Mouse (Mus musculus) midbrain, embryonic 10.5 days (tissue): ENCODE data around the gene Ccsap. TPM values are rescaled to one million over a fixed set of nuclear protein-coding genes. Genes with fewer than 3 reads are reported as not detected.

Source experiments
- DNase-seq: peaks from one replicate; pipeline ENCODE4 v3.0.0-alpha.2; 2017; ENCODE audit warnings: low spot score
- H3K27ac ChIP-seq: fragments of 300-500 bp; sonication (generic); replicated peaks from 2 replicates; pipeline ENCODE4 v1.5.1; 2016; ENCODE audit warnings: mild to moderate bottlenecking
- H3K27me3 ChIP-seq: fragments of 300-500 bp; sonication (generic); 2 replicates; pipeline ENCODE4 v1.6.1; 2016; ENCODE audit warnings: low read depth, mild to moderate bottlenecking; ENCODE audit not compliant: poor library complexity, severe bottlenecking
- H3K36me3 ChIP-seq: fragments of 300-500 bp; sonication (generic); 2 replicates; pipeline ENCODE4 v1.6.1; 2016; ENCODE audit warnings: mild to moderate bottlenecking, moderate library complexity
- H3K4me1 ChIP-seq: fragments of 300-500 bp; sonication (generic); 2 replicates; pipeline ENCODE4 v1.6.1; 2016
- H3K4me3 ChIP-seq: fragments of 300-500 bp; sonication (generic); 2 replicates; pipeline ENCODE4 v1.5.1; 2016; ENCODE audit warnings: mild to moderate bottlenecking, moderate library complexity
- H3K9me3 ChIP-seq: fragments of 300-500 bp; sonication (generic); replicated peaks from 2 replicates; pipeline ENCODE4 v1.6.1; 2016; ENCODE audit warnings: mild to moderate bottlenecking
- WGBS: fragments of 180-500 bp; shearing (Covaris S2); methylation state at CpG from one replicate; pipeline ENCODE4 v1.1.7; 2016; 5-methylcytosine and 5-hydroxymethylcytosine counted together
- polyA plus RNA-seq: library from polyadenylated mRNA; unstranded; fragments of >200 nt; fragmentation: Nextera tagmentation; extraction: Ambion mirVana; gene quantifications from 2 replicates; pipeline ENCODE4 v1.2.1, GENCODE M21; 2016

Ccsap gene
- polyA plus RNA-seq, 1 experiment from 2014 or later, result 7.8 TPM

DNA sequence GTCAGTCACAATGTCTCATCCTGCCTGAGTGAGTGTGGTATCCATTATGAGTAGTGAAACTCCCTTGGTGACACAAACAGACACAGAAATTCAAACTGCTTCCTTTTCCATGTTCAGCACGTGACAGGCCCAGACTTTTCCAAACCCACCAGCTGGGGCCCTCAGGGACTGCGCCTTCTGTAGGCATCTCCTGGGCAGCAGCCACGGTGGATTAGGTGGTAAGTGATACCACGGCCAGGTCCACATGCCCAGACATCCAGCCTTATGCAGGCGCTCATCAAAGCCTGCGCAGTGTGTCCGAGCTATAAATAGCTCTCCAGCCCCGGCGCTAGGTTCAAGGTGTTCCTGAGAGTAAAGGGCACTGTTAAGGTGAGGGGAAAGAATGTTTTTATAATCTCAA is 12.0 kb upstream of the Ccsap start:
- Histone ChIP-seq H3K36me3 (no peaks in the 10 kb centered on the region), H3K4me3 (no peak overlapping the region), H3K4me1 (0 out of 2 replicates have a peak, but pooled peaks cover 2% of the 10 kb centered on the region), H3K9me3 (no peaks in the 10 kb centered on the region), H3K27me3 (no peaks in the 10 kb centered on the region), H3K27ac (no peak overlapping the region)
- WGBS, result 87% methylated on average over 9 of the region's 9 CpGs
- DNase-seq, result no peak

DNA sequence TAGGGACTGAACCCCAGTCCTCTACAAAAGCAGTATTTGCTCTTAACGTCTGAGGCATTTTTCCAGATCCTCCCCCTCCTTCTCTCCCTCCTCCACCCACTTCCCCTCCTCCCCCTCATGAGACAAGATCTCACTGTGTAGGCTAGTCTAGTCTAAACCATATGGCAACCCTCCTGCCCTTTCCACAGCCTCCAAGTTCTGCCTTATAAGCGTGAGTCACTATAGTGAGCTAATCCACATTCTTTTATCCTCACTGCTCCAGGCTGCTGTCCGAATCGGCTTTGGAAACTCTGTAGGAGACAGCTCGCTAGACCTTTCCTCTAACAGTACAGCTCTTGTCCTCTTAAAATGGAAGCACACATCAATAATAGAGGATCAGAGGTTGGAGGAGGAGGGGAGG is 7.0 kb upstream of the Ccsap start:
- Histone ChIP-seq H3K27me3 (peaks cover 32% of the 10 kb centered on the region), H3K4me3 (no peak overlapping the region)

DNA sequence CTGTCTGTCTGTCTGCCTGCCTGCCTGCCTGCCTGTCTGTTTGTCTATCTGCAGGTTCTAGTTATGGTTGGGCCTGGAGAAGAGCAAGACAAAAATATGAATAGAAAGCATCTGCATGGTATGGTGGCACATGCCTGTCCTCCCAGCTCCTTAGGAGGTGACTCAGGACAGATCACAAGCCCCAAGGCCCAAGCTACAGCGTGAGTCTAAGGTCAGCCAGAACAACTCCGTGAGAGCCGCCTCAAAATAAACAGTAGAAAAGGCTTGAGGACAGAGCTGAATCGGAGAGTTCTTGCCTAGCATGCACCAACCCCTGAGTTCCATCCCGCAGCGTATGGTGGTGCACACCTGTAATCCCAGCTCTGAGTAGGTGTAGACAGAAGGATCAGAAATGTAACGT is 5.8 kb upstream of the Ccsap start:
- Histone ChIP-seq H3K4me3 (no peak overlapping the region), H3K27me3 (peaks cover 43% of the 10 kb centered on the region), H3K9me3 (no peaks in the 10 kb centered on the region), H3K4me1 (peaks cover 12% of the 10 kb centered on the region; the same call in 1 of the 2 replicates), H3K36me3 (no peaks in the 10 kb centered on the region), H3K27ac (no peak overlapping the region)
- no peak for DNase-seq
- 85% methylated on average over 7 of the region's 7 CpGs for WGBS

More for the DNA sequence above, 7.0 kb upstream of the Ccsap start:
- 33% methylated on average over 5 of the region's 5 CpGs for WGBS
- H3K9me3 ChIP-seq, result no peaks in the 10 kb centered on the region
- H3K4me1 ChIP-seq, result peaks cover 12% of the 10 kb centered on the region; the same call in 1 of the 2 replicates
- DNase-seq, result no peak
- no peak overlapping the region for H3K27ac ChIP-seq
- H3K36me3 ChIP-seq, result no peaks in the 10 kb centered on the region

DNA sequence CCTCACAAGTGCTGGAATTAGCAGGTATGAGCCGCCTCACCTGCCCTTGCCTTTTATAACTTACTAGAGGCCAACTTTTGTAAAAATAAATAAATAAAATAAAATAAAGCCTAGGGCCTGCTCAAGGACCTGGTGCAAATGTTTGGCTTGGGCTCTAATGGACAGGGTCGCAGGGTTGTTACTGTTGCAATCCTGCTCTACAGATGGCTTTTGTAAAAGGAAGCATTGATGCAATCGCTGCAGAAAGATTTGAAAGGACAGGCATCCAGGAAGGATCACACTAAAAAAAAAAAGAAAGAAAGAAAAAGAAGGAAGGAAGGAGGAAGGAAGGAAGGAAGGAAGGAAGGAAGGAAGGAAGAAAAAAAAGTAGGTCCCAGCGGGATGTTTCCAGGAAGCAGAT is 377 bp upstream of the Ccsap start:
- 74% methylated on average over 4 of the region's 4 CpGs for WGBS
- H3K27me3 ChIP-seq, result peaks cover 51% of the 10 kb centered on the region
- H3K36me3 ChIP-seq, result no peaks in the 10 kb centered on the region
- peak overlapping the region; percentile 97 for H3K4me3 ChIP-seq
- DNase-seq, result no peak
- no peak overlapping the region for H3K27ac ChIP-seq
- H3K4me1 ChIP-seq, result peaks cover 27% of the 10 kb centered on the region
- H3K9me3 ChIP-seq, result no peaks in the 10 kb centered on the region

GRCm38 (mm10) chr8:123858941-123859647 is 915 bp downstream of the Ccsap start:
- under 1% methylated on average over 79 of the region's 79 CpGs for WGBS
- Histone ChIP-seq H3K9me3 (peaks cover 6% of the 10 kb centered on the region; the same call in 1 of the 2 replicates), H3K4me3 (peak overlapping the region; percentile 97), H3K27me3 (peaks cover 42% of the 10 kb centered on the region), H3K27ac (peak overlapping the region; percentile 87), H3K36me3 (0 out of 2 replicates have a peak, but pooled peaks cover 8% of the 10 kb centered on the region), H3K4me1 (peaks cover 25% of the 10 kb centered on the region)
- DNase-seq, result peak; percentile 92

GRCm38 (mm10) chr8:123858574-123858940 is 1.5 kb downstream of the Ccsap start:
- under 1% methylated on average over 17 of the region's 17 CpGs for WGBS
- peaks cover 22% of the 10 kb centered on the region for H3K4me1 ChIP-seq
- H3K27ac ChIP-seq, result peak overlapping the region; percentile 87
- 0 out of 2 replicates have a peak, but pooled peaks cover 8% of the 10 kb centered on the region for H3K36me3 ChIP-seq
- peaks cover 36% of the 10 kb centered on the region for H3K27me3 ChIP-seq
- peak; percentile 59 for DNase-seq
- H3K9me3 ChIP-seq, result peaks cover 6% of the 10 kb centered on the region; the same call in 1 of the 2 replicates
- H3K4me3 ChIP-seq, result peak overlapping the region; percentile 97

GRCm38 (mm10) chr8:123857361-123857760 is 2.6 kb downstream of the Ccsap start:
- Histone ChIP-seq H3K36me3 (0 out of 2 replicates have a peak, but pooled peaks cover 8% of the 10 kb centered on the region), H3K9me3 (peaks cover 6% of the 10 kb centered on the region; the same call in 1 of the 2 replicates), H3K27me3 (peaks cover 26% of the 10 kb centered on the region), H3K4me1 (peaks cover 22% of the 10 kb centered on the region), H3K4me3 (peak overlapping the region; percentile 97; the same call in 1 of the 2 replicates), H3K27ac (no peak overlapping the region)
- 72% methylated on average over 3 of the region's 3 CpGs for WGBS
- no peak for DNase-seq

- Histone ChIP-seq H3K4me1 (peaks cover 19% of the 10 kb centered on the region), H3K4me3 (no peak overlapping the region), H3K9me3 (peaks cover 6% of the 10 kb centered on the region; the same call in 1 of the 2 replicates), H3K36me3 (0 out of 2 replicates have a peak, but pooled peaks cover 8% of the 10 kb centered on the region), H3K27ac (no peak overlapping the region), H3K27me3 (peaks cover 2% of the 10 kb centered on the region)
- DNase-seq, result no peak
- WGBS, result 89% methylated on average over 9 of the region's 9 CpGs
These were observed 5.1 kb downstream of the Ccsap start for GRCm38 (mm10) chr8:123854733-123855475.

DNA sequence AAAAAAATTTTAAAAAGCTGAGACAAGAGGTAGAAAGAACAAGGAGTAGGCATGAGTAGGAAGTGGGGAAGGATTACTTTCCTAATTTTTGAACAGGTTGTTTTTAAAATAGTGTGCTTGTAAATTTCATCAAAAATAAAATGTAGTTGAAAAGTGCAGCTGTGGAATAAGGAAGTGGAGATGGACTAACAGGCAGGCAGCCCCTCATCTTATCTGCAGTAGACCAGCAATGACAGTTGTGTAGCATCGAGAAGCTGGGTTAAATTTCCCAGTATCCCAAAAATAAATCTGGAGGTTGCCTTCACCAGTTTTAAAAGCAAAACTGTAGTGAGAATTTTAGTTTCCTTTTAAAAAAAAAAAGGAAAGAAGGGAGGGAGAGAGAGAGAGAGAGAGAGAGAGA is 5.8 kb downstream of the Ccsap start:
- 0 out of 2 replicates have a peak, but pooled peaks cover 8% of the 10 kb centered on the region for H3K36me3 ChIP-seq
- peaks cover 16% of the 10 kb centered on the region for H3K4me1 ChIP-seq
- no peak overlapping the region for H3K4me3 ChIP-seq
- H3K27me3 ChIP-seq, result no peaks in the 10 kb centered on the region
- WGBS, result 93% methylated on average over 1 of the region's 1 CpGs
- H3K9me3 ChIP-seq, result peaks cover 6% of the 10 kb centered on the region; the same call in 1 of the 2 replicates
- DNase-seq, result no peak
- no peak overlapping the region for H3K27ac ChIP-seq

GRCm38 (mm10) chr8:123851590-123851989 is 8.4 kb downstream of the Ccsap start:
- WGBS, result 76% methylated on average over 5 of the region's 5 CpGs

GRCm38 (mm10) chr8:123849352-123849751 is 10.7 kb downstream of the Ccsap start:
- DNase-seq, result no peak
- Histone ChIP-seq H3K27me3 (no peaks in the 10 kb centered on the region), H3K9me3 (no peaks in the 10 kb centered on the region), H3K4me3 (no peak overlapping the region), H3K36me3 (peaks cover 10% of the 10 kb centered on the region), H3K27ac (no peak overlapping the region), H3K4me1 (no peaks in the 10 kb centered on the region)
- WGBS, result 89% methylated on average over 4 of the region's 4 CpGs

More at GRCm38 (mm10) chr8:123851590-123851989, 8.4 kb downstream of the Ccsap start:
- H3K36me3 ChIP-seq, result 0 out of 2 replicates have a peak, but pooled peaks cover 8% of the 10 kb centered on the region
- DNase-seq, result no peak
- no peak overlapping the region for H3K27ac ChIP-seq
- H3K27me3 ChIP-seq, result no peaks in the 10 kb centered on the region
- peaks cover 6% of the 10 kb centered on the region; the same call in 1 of the 2 replicates for H3K9me3 ChIP-seq
- H3K4me1 ChIP-seq, result 0 out of 2 replicates have a peak, but pooled peaks cover 2% of the 10 kb centered on the region
- H3K4me3 ChIP-seq, result no peak overlapping the region

GRCm38 (mm10) chr8:123847546-123847945 is 12.5 kb downstream of the Ccsap start:
- Histone ChIP-seq H3K27me3 (no peaks in the 10 kb centered on the region), H3K9me3 (no peaks in the 10 kb centered on the region), H3K4me1 (no peaks in the 10 kb centered on the region), H3K4me3 (no peak overlapping the region), H3K36me3 (peaks cover 20% of the 10 kb centered on the region), H3K27ac (no peak overlapping the region; the same call in 1 of the 2 replicates)
- no peak for DNase-seq
- WGBS, result 79% methylated on average over 3 of the region's 3 CpGs
